Mouse (Mus musculus): Measurements from ENCODE around the gene Ascl3.

DNA sequence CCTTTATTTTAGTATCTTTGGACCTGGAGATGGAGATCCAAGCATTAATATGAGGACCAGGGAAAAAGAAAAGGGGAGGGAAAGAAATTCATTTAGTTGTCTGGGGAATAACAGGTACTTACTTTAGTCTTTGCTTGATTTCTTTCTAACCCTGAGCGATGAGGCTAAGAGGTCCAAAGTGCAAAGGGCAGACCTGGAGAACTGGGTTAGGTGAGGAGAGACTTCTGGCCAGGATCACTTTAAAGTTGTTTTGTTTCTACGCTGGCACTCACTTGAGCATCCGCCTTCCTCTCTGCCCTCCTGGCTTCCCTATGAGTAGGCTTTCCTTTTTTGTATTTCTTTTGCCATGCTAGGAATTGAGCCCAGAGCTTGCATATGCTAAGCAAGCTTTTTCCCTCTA is 24.8 kb upstream of the Ascl3 start:
- no peak for TF ChIP-seq POLR2A (IDR thresholded peaks at IDR 0.05; ENCODE audit: low read depth, low read length)
- TF ChIP-seq CTCF (IDR thresholded peaks at IDR 0.05; ENCODE audit: borderline replicate concordance, insufficient read depth, low read length): no peak
